Comparison of ENCODE assay signal across 15 mouse cellular contexts in the genomic region with DNA sequence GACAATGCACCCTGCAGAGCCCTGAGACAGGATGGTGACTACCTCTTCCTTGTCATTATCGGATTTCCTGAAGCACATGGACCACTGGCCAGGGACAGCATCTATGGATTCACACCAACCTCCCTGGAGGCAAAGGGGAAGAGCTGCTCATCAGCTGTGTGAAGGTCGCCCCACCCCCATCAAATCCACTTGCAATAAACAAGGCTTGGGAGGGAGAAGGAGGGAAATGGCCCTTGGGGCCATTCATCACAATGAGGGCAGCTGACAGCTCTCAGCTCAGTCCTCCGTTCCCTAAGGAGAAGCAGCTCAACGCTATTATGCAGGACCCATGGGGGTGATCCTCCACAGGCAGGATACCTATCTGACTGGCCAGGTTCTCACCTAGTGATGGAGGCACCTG. TPM values are rescaled to one million over a fixed set of nuclear protein-coding genes. Genes with fewer than 3 reads are reported as not detected.
A peak's percentile ranks its signal among the peaks of the same experiment; 100 is the strongest.
DNase-seq lines count a peak whose midpoint lies in the region; ATAC-seq and TF ChIP-seq lines count a peak whose summit lies in the region.
"Had no signal": no experiment of that assay in that cellular context is flagged by ENCODE, and none has a peak within 500 bp of the region (broad histone marks: within the 10 kb centered on the region; RNA-seq: fewer than 3 reads in every experiment).

No protein-coding gene starts in this region.

- intact Hi-C loops in heart, adult 2 months (cut with DNase I) = no loop called here

- TF ChIP-seq CTCF in heart, adult 2 months (IDR thresholded peaks at IDR 0.05) = no peak

- TF ChIP-seq POLR2A in heart, adult 2 months (IDR thresholded peaks at IDR 0.05; ENCODE audit: insufficient read depth, low read depth, low read length) = no peak

- no peak for TF ChIP-seq EP300 in heart, adult 2 months (IDR thresholded peaks at IDR 0.05; ENCODE audit: insufficient read depth, low read depth, low read length)

- no peak for ATAC-seq in heart, embryonic 11.5 days (replicated peaks; ENCODE audit: insufficient number of reproducible peaks, low FRiP score, low TSS enrichment)
- peak; percentile 25; the same call in 1 of the 2 replicates for ATAC-seq in midbrain, embryonic 13.5 days
- ATAC-seq in midbrain, embryonic 11.5 days (ENCODE audit: low FRiP score) = no peak; the same call in 1 of the 2 replicates
- ATAC-seq: CD4-positive, CD25-positive, alpha-beta regulatory T cell, adult 4 months; intestine, postnatal 0 days had no signal

- no peak overlapping the region for H3K4me3 ChIP-seq in heart, adult 2 months
- H3K4me3 ChIP-seq in heart, embryonic 11.5 days (ENCODE audit: low read depth, low read length) = no peak overlapping the region
- no peak overlapping the region for H3K4me3 ChIP-seq in midbrain, embryonic 13.5 days (replicated peaks)
- H3K4me3 ChIP-seq in midbrain, embryonic 11.5 days (ENCODE audit: low read depth, low read length) = no peak overlapping the region
- H3K4me3 ChIP-seq: erythroblast, embryonic 14.5 days; left cerebral cortex, adult 2 months had no signal

- 30% methylated on average over 4 of the region's 4 CpGs for WGBS in heart, adult 2 months
- 19% methylated on average over 4 of the region's 4 CpGs for WGBS in heart, embryonic 11.5 days (ENCODE audit: insufficient replicate concordance)
- 27% methylated on average over 4 of the region's 4 CpGs for WGBS in midbrain, embryonic 13.5 days
- WGBS in midbrain, embryonic 11.5 days = 41% methylated on average over 4 of the region's 4 CpGs

- peaks cover 15% of the 10 kb centered on the region; the same call in 1 of the 2 replicates for H3K4me1 ChIP-seq in heart, adult 2 months (ENCODE audit: control insufficient read depth, insufficient read depth, low read length)
- peaks cover 36% of the 10 kb centered on the region for H3K4me1 ChIP-seq in heart, embryonic 11.5 days (ENCODE audit: control insufficient read depth, insufficient read depth, low read length)
- peaks cover 53% of the 10 kb centered on the region for H3K4me1 ChIP-seq in midbrain, embryonic 13.5 days (replicated peaks)
- H3K4me1 ChIP-seq in midbrain, embryonic 11.5 days (ENCODE audit: control insufficient read depth, insufficient read depth, low read length) = peaks cover 13% of the 10 kb centered on the region; the same call in 1 of the 2 replicates

- H3K79me2 ChIP-seq in heart, adult 2 months (replicated peaks; ENCODE audit: control insufficient read depth, insufficient read depth, low read length) = no peaks in the 10 kb centered on the region

- H3K4me2 ChIP-seq in heart, embryonic 11.5 days = no peak overlapping the region
- H3K4me2 ChIP-seq in midbrain, embryonic 13.5 days (replicated peaks) = no peak overlapping the region
- no peak overlapping the region for H3K4me2 ChIP-seq in midbrain, embryonic 11.5 days

- peak overlapping the region; percentile 72 for H3K27ac ChIP-seq in heart, adult 2 months
- no peak overlapping the region for H3K27ac ChIP-seq in heart, embryonic 11.5 days (ENCODE audit: low read depth, low read length)
- peak overlapping the region; percentile 48; the same call in 1 of the 2 replicates for H3K27ac ChIP-seq in midbrain, embryonic 13.5 days
- no peak overlapping the region for H3K27ac ChIP-seq in midbrain, embryonic 11.5 days (ENCODE audit: low read depth, low read length)
- H3K27ac ChIP-seq: left cerebral cortex, adult 2 months had no signal

- no peaks in the 10 kb centered on the region for H3K9me3 ChIP-seq in heart, embryonic 11.5 days (replicated peaks; ENCODE audit: control insufficient read depth, low read length)
- H3K9me3 ChIP-seq in midbrain, embryonic 13.5 days = no peaks in the 10 kb centered on the region
- no peaks in the 10 kb centered on the region for H3K9me3 ChIP-seq in midbrain, embryonic 11.5 days (ENCODE audit: control insufficient read depth, low read length)

- H3K27me3 ChIP-seq in heart, adult 2 months (ENCODE audit: control insufficient read depth, insufficient read depth, low read length) = no peaks in the 10 kb centered on the region
- H3K27me3 ChIP-seq in heart, embryonic 11.5 days (ENCODE audit: control insufficient read depth, insufficient read depth, low read length) = no peaks in the 10 kb centered on the region
- H3K27me3 ChIP-seq in midbrain, embryonic 13.5 days = no peaks in the 10 kb centered on the region
- no peaks in the 10 kb centered on the region for H3K27me3 ChIP-seq in midbrain, embryonic 11.5 days (ENCODE audit: control insufficient read depth, insufficient read depth, low read length)

- peak in 1 of 2 experiments; percentile 31 for DNase-seq in heart, adult 2 months
- DNase-seq in midbrain, embryonic 11.5 days (ENCODE audit: low spot score, missing footprints) = no peak
- peak; percentile 39 to 49 for DNase-seq in cerebellum, postnatal 36 days
- peak; percentile 60 for DNase-seq in retina, embryonic 14.5 days (ENCODE audit: low spot score)
- no peak for DNase-seq in layer of hippocampus, postnatal 10 days (ENCODE audit: low spot score in 2 of 2)
- DNase-seq: kidney, postnatal 14 days; lung, adult 2 months; right cerebral cortex, postnatal 25 days; thymus, postnatal 25 days had no signal

- no peak overlapping the region for H3K9ac ChIP-seq in heart, adult 2 months (ENCODE audit: low read depth, low read length)
- no peak overlapping the region for H3K9ac ChIP-seq in heart, embryonic 11.5 days (ENCODE audit: low read depth, low read length)
- H3K9ac ChIP-seq in midbrain, embryonic 13.5 days (replicated peaks) = no peak overlapping the region
- H3K9ac ChIP-seq in midbrain, embryonic 11.5 days (ENCODE audit: low read length) = no peak overlapping the region

- H3K36me3 ChIP-seq in heart, adult 2 months (ENCODE audit: control insufficient read depth, insufficient read depth, low read length) = no peaks in the 10 kb centered on the region
- H3K36me3 ChIP-seq in heart, embryonic 11.5 days (ENCODE audit: control insufficient read depth, insufficient read depth, low read length) = no peaks in the 10 kb centered on the region
- H3K36me3 ChIP-seq in midbrain, embryonic 13.5 days = 0 out of 2 replicates have a peak, but pooled peaks cover 3% of the 10 kb centered on the region
- H3K36me3 ChIP-seq in midbrain, embryonic 11.5 days (ENCODE audit: control insufficient read depth, insufficient read depth, low read length) = no peaks in the 10 kb centered on the region; the same call in 1 of the 2 replicates

RNA-seq across cellular contexts. Expression of gene Pxylp1, which starts 14.0 kb away (rescaled TPM):
- total RNA-seq in heart, adult 2 months (2021) = 10 to 100 TPM; 16.3 to 16.9 TPM
- 6.5 and 9.5 TPM in 2 replicates for polyA plus RNA-seq in heart, adult 2 months (2012; rRNA removed)
- polyA plus RNA-seq in heart, embryonic 11.5 days (2014; fragmentation: Nextera tagmentation; extraction: Ambion mirVana) = 31.3 and 33.7 TPM in 2 replicates
- 63.6 and 70.7 TPM in 2 replicates for polyA plus RNA-seq in midbrain, embryonic 13.5 days (2015; fragmentation: Nextera tagmentation; extraction: Ambion mirVana)
- polyA plus RNA-seq in midbrain, embryonic 11.5 days (2014; fragmentation: Nextera tagmentation; extraction: Ambion mirVana) = 63.8 and 71.8 TPM in 2 replicates
- total RNA-seq in layer of hippocampus, postnatal 10 days (2021) = 10 to 100 TPM; 16.6 to 18.9 TPM

Comparison
In these comparisons a context has a peak if more than half of its experiments do, and no peak if none do; other contexts are left out.
1. H3K27ac ChIP-seq: peak in heart, adult 2 months (single experiment) and midbrain, embryonic 13.5 days (single experiment); none in heart, embryonic 11.5 days (single experiment) and midbrain, embryonic 11.5 days (single experiment).
2. DNase-seq: peak in cerebellum, postnatal 36 days (2 of 2) and retina, embryonic 14.5 days (single experiment); none in midbrain, embryonic 11.5 days (single experiment) and layer of hippocampus, postnatal 10 days (0 of 2).